Mouse (Mus musculus): ENCODE measurements at regions not wholly inside any gene's neighbourhood (a gene's known extent, or its start where the extent isn't known, plus 50 kb on each side); places are given as distances from the start of the nearest gene placed in this dataset.

DNA sequence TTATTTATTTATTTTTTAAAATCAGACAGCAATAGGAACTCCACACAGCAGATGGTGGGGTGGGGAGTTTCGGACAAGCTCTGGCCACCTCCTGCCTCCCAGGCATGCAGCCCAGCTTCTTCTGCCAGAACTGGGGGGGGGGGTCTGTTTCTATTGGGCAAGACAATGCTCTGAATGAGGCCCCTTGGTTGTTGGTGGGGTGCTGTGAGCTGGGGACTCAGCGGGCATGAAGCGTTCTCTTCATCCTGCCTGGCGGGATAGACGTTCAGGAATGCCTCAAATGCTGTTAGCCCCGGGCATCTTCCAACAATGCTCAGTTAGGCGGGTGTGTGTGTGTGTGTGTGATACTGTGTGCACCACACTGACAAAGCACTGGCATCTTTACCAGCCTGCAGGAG, 103.7 kb downstream of the E030025P04Rik start:
- in situ Hi-C loops (cut with MboI, MseI) = loop anchor here (10.0 to 25.0 kb wide), 2 partner anchors 56 to 153 kb away; no protein-coding TSS in a partner anchor

DNA sequence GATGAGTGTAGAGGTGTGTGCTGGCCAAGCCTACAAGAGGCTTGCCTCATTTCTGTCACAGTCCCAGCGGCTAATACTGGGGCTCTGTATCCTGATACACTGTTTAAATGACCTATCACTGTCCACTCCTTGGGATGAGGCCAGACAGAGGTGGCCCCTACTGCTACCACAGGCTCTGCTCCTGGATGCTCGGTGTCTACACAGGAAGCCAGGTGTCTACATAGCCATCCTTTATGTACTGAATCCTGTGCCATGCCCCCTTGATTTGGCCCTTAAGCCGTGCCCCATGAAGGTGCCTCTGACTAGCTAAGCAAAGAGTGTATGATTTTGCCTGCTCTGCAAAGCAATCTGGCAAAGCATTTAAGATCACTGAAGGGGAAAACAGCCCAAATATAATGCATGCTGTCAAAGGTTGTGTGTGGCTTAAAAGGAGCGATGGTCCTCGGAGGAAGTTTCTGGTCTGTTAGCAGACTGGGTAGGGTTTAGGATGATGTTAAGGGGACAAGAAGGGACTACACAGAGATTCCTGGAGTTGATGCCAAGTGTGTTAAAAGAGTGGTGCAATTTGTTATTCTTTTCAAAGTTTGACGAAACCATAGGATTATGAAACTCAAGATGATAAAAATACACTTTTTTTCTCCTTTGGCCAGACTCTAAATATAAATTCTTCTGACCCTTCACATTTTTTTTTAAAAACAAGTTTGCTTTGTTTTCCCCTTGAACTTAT, 104.2 kb downstream of the E030025P04Rik start:
- in situ Hi-C loops (cut with MboI, MseI) = loop anchor here (10.0 to 25.0 kb wide), 3 partner anchors 55 to 1805 kb away; no protein-coding TSS in a partner anchor

DNA sequence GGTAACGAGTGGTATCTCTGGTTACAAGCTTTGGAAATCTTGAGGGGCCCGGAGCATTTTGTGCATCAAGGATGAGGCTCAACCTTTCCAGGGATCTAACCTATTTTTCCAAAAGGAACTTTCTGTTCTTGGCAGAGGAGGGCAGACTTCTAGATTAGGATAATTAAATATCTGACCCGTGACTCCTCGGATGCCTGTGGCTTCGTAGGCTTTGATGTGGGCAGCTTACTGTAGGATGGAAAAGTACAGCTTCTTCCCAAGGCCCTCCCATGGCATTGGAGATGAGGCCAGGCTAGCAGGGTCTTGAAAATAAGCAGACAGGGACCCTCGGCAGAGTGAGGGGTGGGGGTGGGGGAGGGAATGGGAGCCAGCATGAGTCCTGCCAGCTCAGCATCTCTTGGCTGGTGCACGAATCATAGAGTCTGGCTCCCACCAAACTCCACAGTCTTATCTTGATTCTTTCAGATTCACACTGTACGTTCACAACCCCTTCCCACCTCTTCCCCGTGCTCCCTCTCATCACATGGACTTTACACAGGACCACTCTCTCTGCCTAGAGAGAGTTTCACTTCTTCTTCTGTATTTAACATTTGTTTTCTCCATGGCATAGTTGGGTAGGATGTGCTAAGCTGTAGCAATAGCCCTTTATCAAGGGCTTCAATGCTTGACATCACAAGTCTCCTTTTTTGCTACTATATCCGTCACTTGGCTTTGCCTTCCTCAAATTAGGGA, 104.9 kb downstream of the E030025P04Rik start:
- in situ Hi-C loops (cut with MboI, MseI) = loop anchor here in 1 of 2 experiments (10.0 to 25.0 kb wide), 2 partner anchors 152 to 1806 kb away; no protein-coding TSS in a partner anchor

DNA sequence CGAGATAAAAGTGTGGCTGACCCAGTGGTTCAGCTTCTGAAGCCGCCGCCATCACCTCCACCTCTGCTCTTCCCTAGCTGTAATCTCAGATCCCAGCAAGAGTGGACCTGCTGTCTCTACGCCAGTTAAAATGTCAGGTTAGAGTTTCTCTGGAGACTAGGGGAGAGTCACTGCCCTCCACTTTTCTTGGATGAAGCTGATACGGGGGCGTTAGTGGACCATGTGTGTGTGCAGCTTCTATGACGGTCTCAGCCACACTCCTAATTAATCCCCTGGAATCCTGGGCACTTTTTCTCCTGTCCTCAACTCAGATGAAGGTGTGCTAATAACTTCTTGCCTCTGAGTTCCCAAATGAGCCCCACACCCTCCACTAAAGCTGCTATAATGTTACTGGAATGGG, 106.0 kb downstream of the E030025P04Rik start:
- in situ Hi-C loops (cut with MboI, MseI) = loop anchor here in 1 of 2 experiments (10.0 to 25.0 kb wide), 2 partner anchors 151 to 1807 kb away; no protein-coding TSS in a partner anchor

DNA sequence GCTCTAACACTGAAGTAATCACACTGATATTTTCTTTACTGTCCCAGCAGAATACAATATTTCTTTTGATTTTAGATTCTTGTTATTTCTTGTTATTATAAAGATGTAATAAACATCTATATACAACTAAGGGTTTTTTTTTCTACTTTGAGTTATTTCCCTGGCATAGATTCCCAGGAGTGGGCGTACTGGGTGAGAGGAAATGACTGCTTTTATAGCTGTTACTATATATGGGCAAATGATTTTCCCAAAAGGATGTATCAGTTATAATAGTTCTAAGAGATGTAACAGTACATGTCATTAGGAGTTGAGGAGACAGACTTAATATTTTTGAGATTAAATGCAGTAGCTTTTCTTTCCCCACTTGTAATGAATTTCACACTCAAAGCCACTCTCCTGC, 109.6 kb downstream of the E030025P04Rik start:
- in situ Hi-C loops (cut with MboI, MseI) = loop anchor here (5.0 to 25.0 kb wide), 3 partner anchors 147 to 1810 kb away; no protein-coding TSS in a partner anchor

DNA sequence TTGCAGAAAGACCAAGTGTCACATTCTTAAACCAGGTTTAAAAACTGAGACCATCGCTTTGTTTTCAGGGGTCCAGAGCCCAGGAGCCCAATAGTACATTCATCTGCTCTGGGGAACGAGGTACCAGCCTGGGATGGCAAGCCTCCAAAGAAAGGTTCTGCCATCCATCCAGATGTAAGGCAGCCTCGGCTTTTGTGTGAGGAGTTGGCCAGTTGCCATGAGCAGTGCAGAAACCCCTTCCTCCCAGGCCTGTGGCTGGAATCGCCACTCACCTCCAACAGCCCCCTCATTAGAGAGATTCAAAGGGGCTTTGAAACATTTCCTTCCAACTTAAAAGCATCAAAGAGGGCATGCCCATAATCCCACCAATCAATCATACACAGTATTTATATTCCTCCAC, 110.1 kb downstream of the E030025P04Rik start:
- in situ Hi-C loops (cut with MboI, MseI) = loop anchor here (5.0 to 25.0 kb wide), 3 partner anchors 147 to 1811 kb away; no protein-coding TSS in a partner anchor

DNA sequence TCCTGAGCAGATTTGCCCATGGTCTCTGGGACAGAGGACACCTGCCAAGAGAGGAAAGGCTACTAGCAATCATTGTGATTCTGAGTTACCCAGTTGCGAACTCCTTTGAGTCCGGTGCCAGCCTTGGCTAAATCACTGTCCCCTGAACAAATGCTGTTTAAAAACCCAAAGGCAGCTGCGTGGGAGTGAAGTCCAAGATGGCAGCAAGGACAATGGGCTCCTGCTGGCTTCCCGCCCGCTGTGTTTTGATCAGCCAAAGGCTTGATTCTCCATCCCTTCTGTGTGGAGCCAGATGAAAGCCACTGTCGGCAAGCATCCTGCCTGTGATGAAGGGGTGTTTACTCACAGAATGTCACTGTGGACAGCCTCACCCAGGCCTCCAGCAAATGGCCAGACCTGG, 111.4 kb downstream of the E030025P04Rik start:
- in situ Hi-C loops (cut with MboI, MseI) = loop anchor here (5.0 to 25.0 kb wide), 3 partner anchors 145 to 1812 kb away; no protein-coding TSS in a partner anchor

DNA sequence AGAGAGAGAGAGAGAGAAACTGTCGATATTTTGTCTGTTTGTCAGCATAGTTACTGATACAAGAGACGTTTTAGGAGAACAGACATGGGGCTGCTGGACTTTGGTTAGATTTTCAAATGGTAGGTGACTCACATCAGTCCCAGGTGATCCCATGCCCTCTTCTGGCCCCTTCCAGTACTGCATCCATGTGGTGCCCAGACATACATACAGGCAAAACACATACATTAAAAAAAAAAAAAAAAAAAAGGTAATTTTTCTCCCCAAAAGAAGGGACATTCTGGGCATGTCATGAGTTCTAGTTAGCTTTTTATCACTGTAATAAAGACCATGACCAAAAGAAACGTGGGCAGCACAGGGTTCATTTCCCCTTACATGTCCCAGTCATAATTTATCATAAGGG, 110.3 kb downstream of the Axin2 start:
- in situ Hi-C loops (cut with MboI, MseI) = loop anchor here (5.0 to 25.0 kb wide), 3 partner anchors 143 to 1814 kb away; no protein-coding TSS in a partner anchor

DNA sequence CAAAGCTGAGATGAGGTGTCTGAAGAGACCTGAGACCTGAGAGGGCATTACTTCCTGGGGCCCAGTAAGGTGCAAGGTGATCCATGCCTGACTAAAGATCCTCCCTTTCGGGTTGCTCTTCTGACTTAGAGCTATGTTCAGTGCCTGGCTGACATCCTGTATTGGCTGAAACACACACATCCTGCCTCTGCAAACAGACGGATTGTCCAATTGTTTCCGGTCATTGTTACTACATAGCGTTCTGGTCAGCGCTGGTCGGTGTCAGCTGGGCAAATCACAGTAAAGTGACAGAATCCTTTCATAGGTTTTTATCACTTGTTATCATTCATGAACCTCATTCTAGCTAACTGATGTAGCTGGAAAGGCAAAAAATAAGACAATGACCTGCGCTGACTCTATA, 109.7 kb downstream of the Axin2 start:
- in situ Hi-C loops (cut with MboI, MseI) = loop anchor here (5.0 to 25.0 kb wide), 6 partner anchors 103 to 1815 kb away; no protein-coding TSS in a partner anchor

DNA sequence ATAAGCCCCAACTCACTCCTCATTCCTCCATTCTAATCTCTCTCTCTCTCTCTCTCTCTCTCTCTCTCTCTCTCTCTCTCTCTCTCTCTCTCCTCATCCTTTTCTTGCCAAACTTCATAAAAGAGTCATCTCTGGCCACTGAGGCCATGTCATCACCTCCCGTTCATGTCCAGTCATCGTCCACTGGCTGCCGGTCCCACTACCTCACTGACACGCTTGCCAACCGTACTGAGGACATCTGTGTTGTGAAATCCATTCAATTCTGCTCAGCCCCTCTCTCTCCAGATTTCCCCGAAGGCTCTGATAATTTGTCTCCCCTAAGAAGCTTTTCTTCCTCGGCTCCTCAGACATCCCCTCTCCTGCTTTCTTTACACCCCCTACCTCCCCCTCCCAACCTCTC, 94.7 kb downstream of the Axin2 start:
- in situ Hi-C loops (cut with MboI, MseI) = no loop called here

DNA sequence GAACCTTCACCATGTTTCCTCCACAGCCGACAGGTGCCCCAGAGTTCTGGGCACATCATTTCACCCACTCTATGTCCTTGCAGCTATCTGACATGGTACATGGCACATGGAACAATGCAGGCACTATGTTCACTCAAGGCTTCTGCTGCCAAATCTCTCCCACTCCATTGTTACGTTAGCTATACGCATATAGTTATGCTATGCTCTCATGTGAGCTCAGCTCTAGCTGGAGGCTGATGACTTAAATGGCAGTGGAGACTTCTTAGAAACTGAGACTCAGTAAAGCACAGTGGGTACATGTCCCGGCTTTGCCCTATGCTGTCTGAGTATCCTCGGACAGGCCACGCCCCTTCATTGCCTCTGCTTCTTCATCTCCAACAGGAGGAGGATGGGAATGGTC, 91.0 kb downstream of the Axin2 start:
- in situ Hi-C loops (cut with MboI, MseI) = no loop called here

DNA sequence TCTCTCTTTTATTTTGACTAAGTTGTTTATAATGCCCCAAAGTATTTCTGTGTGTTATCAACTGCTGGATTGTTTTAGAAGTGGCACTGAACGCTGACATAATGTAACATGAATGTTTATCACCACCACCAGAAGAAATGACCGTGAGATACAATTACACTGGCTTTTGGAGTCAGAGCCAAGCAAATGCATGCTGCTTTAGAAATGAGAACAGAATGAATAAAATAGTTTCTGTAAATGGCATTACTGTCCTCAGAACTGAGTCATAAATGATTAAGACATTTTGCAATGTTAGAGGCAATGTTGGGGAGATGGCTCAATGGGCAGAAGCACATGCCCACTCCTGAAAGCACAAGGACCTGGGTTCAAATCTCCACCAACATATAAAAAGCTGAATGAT, 88.7 kb downstream of the Axin2 start:
- in situ Hi-C loops (cut with MboI, MseI) = loop anchor here in 1 of 2 experiments (5.0 kb wide), 1 partner anchor 557 kb away; no protein-coding TSS in a partner anchor

DNA sequence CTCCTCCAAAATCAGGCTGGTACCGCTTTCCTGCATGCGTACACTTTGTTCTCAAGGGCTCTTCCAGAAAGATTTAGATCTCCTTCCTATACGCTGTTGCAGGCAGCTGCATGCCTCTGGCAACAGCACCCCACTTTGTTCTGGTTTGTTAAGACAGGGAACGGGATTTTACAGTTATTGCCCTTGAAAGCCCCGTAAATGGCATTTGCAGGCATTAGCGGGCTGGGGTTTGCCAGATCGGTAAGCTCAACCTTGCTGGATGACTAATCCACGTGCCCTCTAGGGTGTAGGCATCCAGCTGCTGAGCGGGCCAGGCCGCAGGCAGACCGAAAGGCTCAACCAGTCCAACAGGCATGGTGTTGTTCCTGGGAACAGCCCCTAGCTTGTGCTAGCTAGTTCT, 85.5 kb downstream of the Axin2 start:
- in situ Hi-C loops (cut with MboI, MseI) = loop anchor here in 1 of 2 experiments (5.0 kb wide), 1 partner anchor 553 kb away; no protein-coding TSS in a partner anchor

Measured in T-helper 17 cell (primary cell).